Mouse (Mus musculus) MN1 (cell line): ENCODE measurements around the gene Olfr1053.
"Not testable (repeated sequence)": the region's sequence is repeated elsewhere in the genome, so short reads cannot be mapped to it uniquely, and the experiment has no call there.

ENCODE experiments used
- DNase-seq: peaks from one replicate; pipeline ENCODE4 v3.0.0-alpha.2; 2016; ENCODE audit warnings: low spot score

The Olfr1053 gene

DNA sequence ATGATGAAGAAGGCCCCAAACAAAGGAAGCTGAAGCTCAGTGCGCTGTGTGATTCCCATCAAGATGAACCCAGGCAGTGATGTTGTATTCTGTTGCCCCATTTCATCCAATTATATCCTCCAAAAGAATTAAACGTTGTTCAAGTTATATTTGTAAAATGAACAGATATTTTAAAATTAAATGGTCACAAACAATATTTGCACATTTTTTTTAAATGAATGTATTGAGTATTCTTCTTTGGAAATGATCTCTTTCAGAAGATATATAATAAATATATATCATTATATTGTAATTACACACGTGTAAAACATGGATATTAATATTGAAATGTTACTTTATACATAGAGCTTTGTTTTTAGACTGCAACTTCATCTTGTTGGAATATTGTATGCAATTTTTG is at the start of gene Olfr1053:
TSS of gene Olfr1053 (minus strand) at position 101 of the 400 bp plus-strand sequence.
- DNase-seq, result no peak

DNA sequence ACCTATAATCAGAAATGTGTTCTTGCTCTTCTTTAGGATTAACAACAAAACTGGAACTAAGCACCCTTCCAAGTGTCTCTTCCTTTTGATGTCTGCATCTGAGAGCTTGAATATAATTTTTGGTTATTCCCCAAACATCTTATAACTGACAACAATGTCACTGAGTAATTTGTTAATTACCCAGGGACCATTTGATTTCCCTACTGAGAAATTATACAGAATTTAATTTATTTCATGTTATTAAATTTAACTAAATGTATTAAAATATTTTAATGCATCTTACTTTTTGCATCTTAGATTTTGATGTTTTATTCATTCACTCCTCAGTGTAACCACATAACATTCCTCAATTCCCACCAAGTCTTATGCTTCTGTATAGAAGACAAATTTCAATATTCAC is 47.3 kb upstream of the Olfr1053 start, which contains the start of gene Olfr1056:
TSS of gene Olfr1056 (minus strand) at position 101 of the 400 bp plus-strand sequence.
- no peak for DNase-seq

GRCm38 (mm10) chr2:86351751-86352150 is 36.7 kb upstream of the Olfr1053 start:
- not testable (repeated sequence) for DNase-seq

DNA sequence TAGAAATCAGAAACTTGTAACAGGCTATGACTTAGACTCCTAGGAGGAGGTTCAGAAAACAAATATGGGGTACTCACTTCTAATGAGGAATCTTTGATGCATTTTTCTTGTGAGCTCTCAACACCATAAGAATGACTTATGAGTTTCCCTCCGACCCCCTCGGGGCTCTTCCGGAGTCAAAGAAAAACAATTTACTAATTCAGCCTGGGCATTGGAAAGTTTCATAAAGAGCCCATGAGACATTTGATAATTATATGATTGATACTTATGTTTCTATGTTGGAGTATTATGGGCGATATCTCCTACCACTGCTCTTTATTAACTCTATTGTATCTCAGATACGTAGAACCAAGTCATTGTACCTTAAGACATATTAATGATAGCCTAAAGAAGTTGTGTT is 35.1 kb upstream of the Olfr1053 start, which contains the start of gene Olfr1055:
TSS of gene Olfr1055 (minus strand) at position 101 of the 400 bp plus-strand sequence.
- DNase-seq, result no peak

DNA sequence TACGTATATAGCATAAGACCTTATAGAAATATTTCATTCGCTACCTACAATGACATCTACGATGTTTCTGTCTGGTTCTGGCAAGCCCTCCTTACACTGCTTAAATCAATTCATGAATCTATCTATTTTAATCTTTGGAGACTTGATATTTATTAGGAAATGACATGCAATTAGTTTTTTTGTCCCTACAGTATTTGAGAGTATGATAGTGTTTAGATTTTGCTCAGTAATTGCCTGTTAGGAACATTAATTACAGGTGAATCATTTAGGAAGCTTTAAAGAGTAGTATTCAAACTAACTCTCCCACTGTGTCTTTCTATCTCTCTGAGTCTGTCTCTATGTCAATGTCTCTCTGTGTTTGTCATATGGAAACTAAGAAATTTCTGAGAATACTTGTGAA is 20.2 kb upstream of the Olfr1053 start, which contains the start of gene Olfr1054:
TSS of gene Olfr1054 (minus strand) at position 101 of the 400 bp plus-strand sequence.
- DNase-seq, result no peak

- DNase-seq, result no peak
These were observed 22.9 kb downstream of the Olfr1053 start, which contains the start of gene Olfr1052 for GRCm38 (mm10) chr2:86292155-86292554. Olfr1052 (plus strand) TSS chr2:86292455.

GRCm38 (mm10) chr2:86278988-86279387 is 36.1 kb downstream of the Olfr1053 start, which contains the start of gene Olfr1051:
Olfr1051 (minus strand) TSS chr2:86279088.
- not testable (repeated sequence) for DNase-seq
